In the genomic region with DNA sequence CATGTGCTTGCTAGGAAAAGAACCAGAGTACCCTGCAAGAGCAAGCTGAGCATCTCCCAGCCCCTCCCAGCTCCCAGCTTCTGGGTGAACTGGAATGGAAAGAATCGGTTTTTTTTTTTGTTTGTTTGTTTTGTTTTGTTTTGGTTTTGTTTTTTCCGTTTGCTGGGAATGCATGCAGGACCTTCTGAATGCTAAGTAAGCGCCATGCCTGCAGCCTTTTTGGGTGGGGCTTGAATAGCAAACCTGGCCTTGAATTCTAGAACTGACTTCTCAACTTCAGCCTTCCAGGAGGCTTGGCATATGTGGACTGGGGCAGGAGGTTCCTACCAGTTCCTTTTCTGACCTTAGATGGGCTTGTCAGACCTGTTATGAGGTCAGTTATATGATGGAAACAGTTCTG, we compare ENCODE assay signal across 30 mouse cellular contexts. TPM values are rescaled to one million over a fixed set of nuclear protein-coding genes. Genes with fewer than 3 reads are reported as not detected.
DNase-seq lines count a peak whose midpoint lies in the region; ATAC-seq and TF ChIP-seq lines count a peak whose summit lies in the region.
"Had no signal": no experiment of that assay in that cellular context is flagged by ENCODE, and none has a peak within 500 bp of the region (broad histone marks: within the 10 kb centered on the region; RNA-seq: fewer than 3 reads in every experiment).

No protein-coding gene starts in this region.

- no peak overlapping the region for H3K4me3 ChIP-seq in gastrocnemius, adult 2 months
- H3K4me3 ChIP-seq in kidney, adult 2 months (ENCODE audit: insufficient read depth, low read depth, low read length) = no peak overlapping the region
- H3K4me3 ChIP-seq in MEL (ENCODE audit: control insufficient read depth in 1 of 2, insufficient read depth in 1 of 2, low read depth in 2 of 2, low read length in 2 of 2) = peak overlapping the region in 1 of 2 experiments; percentile 14; a peak in 1 of 4 replicates
- no peak overlapping the region for H3K4me3 ChIP-seq in stomach, postnatal 0 days (ENCODE audit: low read depth, low read length)
- no peak overlapping the region for H3K4me3 ChIP-seq in forebrain, postnatal 0 days (ENCODE audit: low read depth, low read length)
- H3K4me3 ChIP-seq: forebrain, embryonic 13.5 days; hindbrain, embryonic 13.5 days; kidney, embryonic 15.5 days; layer of hippocampus, adult 2 months; liver, embryonic 15.5 days; lung, embryonic 15.5 days; midbrain, embryonic 10.5 days; midbrain, embryonic 15.5 days; neural tube, embryonic 15.5 days had no signal

- TF ChIP-seq CTCF in gastrocnemius, adult 2 months (IDR thresholded peaks at IDR 0.05) = no peak
- TF ChIP-seq CTCF in kidney, adult 2 months (conservative IDR thresholded peaks at IDR 0.05; ENCODE audit: insufficient read depth, insufficient read length, low read depth, low read length) = no peak
- no peak for TF ChIP-seq CTCF in MEL (IDR thresholded peaks at IDR 0.05 in 2 of 3, conservative IDR thresholded peaks at IDR 0.05 in 1 of 3; ENCODE audit: control insufficient read depth in 1 of 3, insufficient read depth in 1 of 3, low read depth in 2 of 3, low read length in 3 of 3, poor library complexity in 1 of 3, severe bottlenecking in 1 of 3)
- no peak for TF ChIP-seq CTCF in stomach, postnatal 0 days (IDR thresholded peaks at IDR 0.05; ENCODE audit: low read depth)
- no peak for TF ChIP-seq CTCF in forebrain, postnatal 0 days (IDR thresholded peaks at IDR 0.05; ENCODE audit: low read depth)

- H3K9me3 ChIP-seq in MEL (replicated peaks; ENCODE audit: insufficient read depth, low read length) = no peaks in the 10 kb centered on the region
- H3K9me3 ChIP-seq in stomach, postnatal 0 days (ENCODE audit: control insufficient read depth, low read length) = no peaks in the 10 kb centered on the region
- no peaks in the 10 kb centered on the region for H3K9me3 ChIP-seq in forebrain, postnatal 0 days (ENCODE audit: low read length)
- H3K9me3 ChIP-seq: hindbrain, embryonic 13.5 days; kidney, embryonic 15.5 days; liver, embryonic 15.5 days; lung, embryonic 15.5 days; midbrain, embryonic 15.5 days; neural tube, embryonic 15.5 days had no signal

- ATAC-seq in stomach, postnatal 0 days (ENCODE audit: low FRiP score, low TSS enrichment) = no peak
- ATAC-seq in forebrain, postnatal 0 days = no peak
- ATAC-seq: forebrain, embryonic 13.5 days; midbrain, embryonic 15.5 days had no signal

- no peaks in the 10 kb centered on the region for H3K36me3 ChIP-seq in kidney, adult 2 months (ENCODE audit: control insufficient read depth, insufficient read depth, low read length)
- peaks cover 0 to 14% of the 10 kb centered on the region in 2 experiments; a peak in 2 of 4 replicates for H3K36me3 ChIP-seq in MEL (ENCODE audit: control insufficient read depth in 1 of 2, insufficient read depth in 2 of 2, low read length in 2 of 2)
- H3K36me3 ChIP-seq in stomach, postnatal 0 days (ENCODE audit: control insufficient read depth, insufficient read depth, low read length) = no peaks in the 10 kb centered on the region
- no peaks in the 10 kb centered on the region for H3K36me3 ChIP-seq in forebrain, postnatal 0 days (ENCODE audit: insufficient read depth)
- H3K36me3 ChIP-seq: hindbrain, embryonic 13.5 days; kidney, embryonic 15.5 days; liver, embryonic 15.5 days; lung, embryonic 15.5 days; midbrain, embryonic 10.5 days; midbrain, embryonic 15.5 days; neural tube, embryonic 15.5 days had no signal

- H3K27me3 ChIP-seq in kidney, adult 2 months (replicated peaks; ENCODE audit: control insufficient read depth, insufficient read depth, low read length) = no peaks in the 10 kb centered on the region
- H3K27me3 ChIP-seq in MEL (ENCODE audit: control insufficient read depth in 1 of 2, insufficient read depth in 2 of 2, low read length in 2 of 2) = no peaks in the 10 kb centered on the region
- no peaks in the 10 kb centered on the region for H3K27me3 ChIP-seq in stomach, postnatal 0 days (ENCODE audit: control insufficient read depth, insufficient read depth, low read length)
- no peaks in the 10 kb centered on the region for H3K27me3 ChIP-seq in forebrain, postnatal 0 days (ENCODE audit: insufficient read depth, low read length)
- H3K27me3 ChIP-seq: CH12.LX; forebrain, embryonic 13.5 days; hindbrain, embryonic 13.5 days; kidney, embryonic 15.5 days; liver, embryonic 15.5 days; lung, embryonic 15.5 days; midbrain, embryonic 15.5 days; neural tube, embryonic 15.5 days had no signal

- TF ChIP-seq POLR2A in kidney, adult 2 months (IDR thresholded peaks at IDR 0.05; ENCODE audit: low read depth, low read length) = no peak
- no peak for TF ChIP-seq POLR2A in MEL (IDR thresholded peaks at IDR 0.05; ENCODE audit: control insufficient read depth in 1 of 2, insufficient read depth in 1 of 2, low read depth in 1 of 2, low read length in 2 of 2, poor library complexity in 1 of 2)

- H3K9ac ChIP-seq in MEL (ENCODE audit: control insufficient read depth, low read depth, low read length, poor library complexity, severe bottlenecking) = peak overlapping the region; percentile 44; the same call in 1 of the 2 replicates
- no peak overlapping the region for H3K9ac ChIP-seq in stomach, postnatal 0 days (ENCODE audit: low read length)
- no peak overlapping the region for H3K9ac ChIP-seq in forebrain, postnatal 0 days
- H3K9ac ChIP-seq: forebrain, embryonic 13.5 days; hindbrain, embryonic 13.5 days; kidney, embryonic 15.5 days; liver, embryonic 15.5 days; lung, embryonic 15.5 days; midbrain, embryonic 15.5 days; neural tube, embryonic 15.5 days had no signal

- TF ChIP-seq RAD21 in MEL (IDR thresholded peaks at IDR 0.05; ENCODE audit: low read depth, low read length) = no peak

- peaks cover 5% of the 10 kb centered on the region; the same call in 1 of the 2 replicates for H3K4me1 ChIP-seq in kidney, adult 2 months (ENCODE audit: control insufficient read depth, insufficient read depth, low read length)
- H3K4me1 ChIP-seq in MEL (ENCODE audit: control insufficient read depth in 1 of 2, insufficient read depth in 2 of 2, low read length in 2 of 2) = peaks cover 7 to 17% of the 10 kb centered on the region in 2 experiments
- no peaks in the 10 kb centered on the region for H3K4me1 ChIP-seq in stomach, postnatal 0 days (replicated peaks; ENCODE audit: control insufficient read depth, insufficient read depth)
- no peaks in the 10 kb centered on the region for H3K4me1 ChIP-seq in forebrain, postnatal 0 days (ENCODE audit: insufficient read depth)
- H3K4me1 ChIP-seq: forebrain, embryonic 13.5 days; hindbrain, embryonic 13.5 days; lung, embryonic 15.5 days; midbrain, embryonic 15.5 days; neural tube, embryonic 15.5 days had no signal

- intact Hi-C loops in gastrocnemius, adult 2 months (cut with DNase I) = no loop called here

- no peak for TF ChIP-seq EP300 in MEL (IDR thresholded peaks at IDR 0.05; ENCODE audit: low read depth in 1 of 2, low read length in 2 of 2)
- TF ChIP-seq EP300 in stomach, postnatal 0 days (optimal IDR thresholded peaks at IDR 0.05) = no peak

- DNase-seq in gastrocnemius, adult 2 months = no peak
- DNase-seq in gastrocnemius, postnatal 10 days = no peak
- no peak for DNase-seq in kidney, adult 2 months
- no peak for DNase-seq in kidney, postnatal 10 days
- DNase-seq in MEL (ENCODE audit: low read depth, low spot score) = no peak
- DNase-seq in stomach, postnatal 0 days (ENCODE audit: low spot score) = no peak
- no peak for DNase-seq in forebrain, postnatal 0 days
- DNase-seq in layer of hippocampus, adult 9-10 months (ENCODE audit: low spot score) = no peak
- DNase-seq: adrenal gland, postnatal 10 days; cerebellum, adult 11 months; cerebellum, adult 9-10 months; cerebellum, postnatal 36 days; gastrocnemius, postnatal 14 days; heart, postnatal 36 days; kidney, adult 11 months; kidney, postnatal 36 days; retina, postnatal 1 day; right cerebral cortex, postnatal 14 days; thymus, adult 2 months; thymus, postnatal 36 days had no signal

- 70% methylated on average over 3 of the region's 3 CpGs for WGBS in kidney, adult 2 months
- WGBS in stomach, postnatal 0 days = 57% methylated on average over 3 of the region's 3 CpGs
- WGBS in forebrain, postnatal 0 days = 64% methylated on average over 3 of the region's 3 CpGs

- peak overlapping the region; percentile 74 for H3K27ac ChIP-seq in gastrocnemius, adult 2 months
- peak overlapping the region; percentile 65; the same call in 1 of the 2 replicates for H3K27ac ChIP-seq in kidney, adult 2 months (ENCODE audit: insufficient read depth, low read depth, low read length)
- peak overlapping the region; percentile 69 for H3K27ac ChIP-seq in MEL (ENCODE audit: control insufficient read depth, low read depth, low read length)
- H3K27ac ChIP-seq in stomach, postnatal 0 days (replicated peaks) = peak overlapping the region; percentile 30; the same call in 1 of the 2 replicates
- H3K27ac ChIP-seq in forebrain, postnatal 0 days (ENCODE audit: low read depth, low read length) = no peak overlapping the region
- H3K27ac ChIP-seq: forebrain, embryonic 13.5 days; hindbrain, embryonic 13.5 days; kidney, embryonic 15.5 days; layer of hippocampus, adult 2 months; liver, embryonic 15.5 days; lung, embryonic 15.5 days; midbrain, embryonic 10.5 days; midbrain, embryonic 15.5 days; neural tube, embryonic 15.5 days had no signal

- H3K79me2 ChIP-seq in MEL (ENCODE audit: control insufficient read depth, insufficient read depth, low read length, poor library complexity) = no peaks in the 10 kb centered on the region

- H3K4me2 ChIP-seq in stomach, postnatal 0 days (replicated peaks; ENCODE audit: low read depth) = no peak overlapping the region
- no peak overlapping the region for H3K4me2 ChIP-seq in forebrain, postnatal 0 days (ENCODE audit: low read depth)
- H3K4me2 ChIP-seq: forebrain, embryonic 13.5 days; hindbrain, embryonic 13.5 days; kidney, embryonic 15.5 days; liver, embryonic 15.5 days; lung, embryonic 15.5 days; midbrain, embryonic 15.5 days; neural tube, embryonic 15.5 days had no signal

TF ChIP-seq in MEL, 35 proteins besides CTCF, POLR2A, EP300 and RAD21 (continues in another document):
- TF ChIP-seq ELF1 (IDR thresholded peaks at IDR 0.05; ENCODE audit: low read depth, low read length) = no peak
- TF ChIP-seq E2F4 (IDR thresholded peaks at IDR 0.05; ENCODE audit: borderline replicate concordance, low read depth, low read length) = no peak
- TF ChIP-seq TCF12 (IDR thresholded peaks at IDR 0.05; ENCODE audit: low read depth, low read length) = no peak
- no peak for TF ChIP-seq NRF1 (IDR thresholded peaks at IDR 0.05; ENCODE audit: insufficient read depth, low read depth, low read length, poor library complexity, severe bottlenecking)
- TF ChIP-seq ETS1 (IDR thresholded peaks at IDR 0.05; ENCODE audit: low read depth, low read length) = no peak

RNA-seq across cellular contexts. Expression of gene Ncoa3, which starts 16.2 kb away (rescaled TPM):
- 10 to 100 TPM; 21.0 to 24.8 TPM for total RNA-seq in gastrocnemius, adult 2 months (2021)
- total RNA-seq in gastrocnemius, postnatal 10 days (2021) = 10 to 100 TPM; 12.2 to 17.2 TPM
- polyA plus RNA-seq in kidney, adult 2 months (2012; rRNA removed) = 36.3 and 42.0 TPM in 2 replicates
- 5.7 and 6.7 TPM in 2 replicates for total RNA-seq in MEL (2012; rRNA removed)
- polyA plus RNA-seq in MEL (2012; ENCODE audit: insufficient read depth in 1 of 2, insufficient read length in 2 of 2, low read depth in 1 of 2, low replicate concordance in 2 of 2, missing spikeins in 1 of 2) = 10 to 100 TPM; 10.3 to 19.8 TPM
- polyA plus RNA-seq in stomach, postnatal 0 days (2015; fragmentation: Nextera tagmentation; extraction: Ambion mirVana) = 7.5 and 8.3 TPM in 2 replicates
- 19.8 and 24.1 TPM in 2 replicates for total RNA-seq in forebrain, postnatal 0 days (2014; rRNA removed)
- polyA plus RNA-seq in forebrain, postnatal 0 days (2015; fragmentation: Nextera tagmentation; extraction: Ambion mirVana) = 6.6 and 9.8 TPM in 2 replicates
